Mouse (Mus musculus): Measurements from ENCODE around the gene Fam166b.

- TF ChIP-seq POLR2A (IDR thresholded peaks at IDR 0.05; ENCODE audit: borderline replicate concordance, control insufficient read depth, low read depth, low read length) (no peak), CTCF (IDR thresholded peaks at IDR 0.05; ENCODE audit: control insufficient read depth, insufficient read depth, low read length) (no peak)
These were observed 28.2 kb upstream of the Fam166b start for GRCm38 (mm10) chr4:43457124-43457523.

Measured in bone marrow, adult 2 months (tissue).